ENCODE assay signal across 26 mouse cellular contexts in genomic region chr6:95511689-95512088, GRCm38 (mm10).
DNase-seq lines count a peak whose midpoint lies in the region; ATAC-seq and TF ChIP-seq lines count a peak whose summit lies in the region.
"Had no signal": no experiment of that assay in that cellular context is flagged by ENCODE, and none has a peak within 500 bp of the region (broad histone marks: within the 10 kb centered on the region; RNA-seq: fewer than 3 reads in every experiment).

No protein-coding gene starts in this region.

- H3K9me3 ChIP-seq in liver, postnatal 0 days (ENCODE audit: low read length), result no peaks in the 10 kb centered on the region
- no peaks in the 10 kb centered on the region for H3K9me3 ChIP-seq in liver, embryonic 12.5 days (replicated peaks)
- no peaks in the 10 kb centered on the region for H3K9me3 ChIP-seq in midbrain, embryonic 11.5 days (ENCODE audit: control insufficient read depth, low read length)
- no peaks in the 10 kb centered on the region; the same call in 1 of the 2 replicates for H3K9me3 ChIP-seq in midbrain, embryonic 10.5 days (replicated peaks)
- H3K9me3 ChIP-seq in intestine, embryonic 15.5 days, result no peaks in the 10 kb centered on the region
- peaks cover 6% of the 10 kb centered on the region; the same call in 1 of the 2 replicates for H3K9me3 ChIP-seq in forebrain, embryonic 15.5 days
- H3K9me3 ChIP-seq: embryonic facial prominence, embryonic 15.5 days; forebrain, embryonic 13.5 days; G1E had no signal

- no peak for TF ChIP-seq CTCF in liver, postnatal 0 days (IDR thresholded peaks at IDR 0.05; ENCODE audit: low read depth)

- no peaks in the 10 kb centered on the region for H3K27me3 ChIP-seq in liver, postnatal 0 days (ENCODE audit: insufficient read depth, low read length)
- H3K27me3 ChIP-seq in liver, embryonic 12.5 days (replicated peaks), result no peaks in the 10 kb centered on the region
- H3K27me3 ChIP-seq in midbrain, embryonic 11.5 days (ENCODE audit: control insufficient read depth, insufficient read depth, low read length), result no peaks in the 10 kb centered on the region
- no peaks in the 10 kb centered on the region for H3K27me3 ChIP-seq in midbrain, embryonic 10.5 days (ENCODE audit: low read depth, poor library complexity, severe bottlenecking)
- H3K27me3 ChIP-seq in intestine, embryonic 15.5 days (replicated peaks), result no peaks in the 10 kb centered on the region
- no peaks in the 10 kb centered on the region for H3K27me3 ChIP-seq in forebrain, embryonic 15.5 days
- H3K27me3 ChIP-seq: CH12.LX; embryonic facial prominence, embryonic 13.5 days; embryonic facial prominence, embryonic 15.5 days; forebrain, embryonic 13.5 days had no signal

- peak; percentile 72; the same call in 1 of the 2 replicates for ATAC-seq in liver, postnatal 0 days
- ATAC-seq in liver, embryonic 12.5 days, result no peak
- ATAC-seq in midbrain, embryonic 11.5 days (ENCODE audit: low FRiP score), result no peak
- no peak for ATAC-seq in intestine, embryonic 15.5 days
- ATAC-seq in forebrain, embryonic 15.5 days (replicated peaks), result no peak
- ATAC-seq: CD4-positive, CD25-positive, alpha-beta regulatory T cell, adult 4 months; forebrain, embryonic 13.5 days; forebrain, embryonic 16.5 days had no signal

- no peak overlapping the region for H3K27ac ChIP-seq in liver, postnatal 0 days (ENCODE audit: low read depth)
- no peak overlapping the region for H3K27ac ChIP-seq in liver, embryonic 12.5 days
- no peak overlapping the region for H3K27ac ChIP-seq in midbrain, embryonic 11.5 days (ENCODE audit: low read depth, low read length)
- H3K27ac ChIP-seq in midbrain, embryonic 10.5 days (replicated peaks), result no peak overlapping the region
- H3K27ac ChIP-seq in intestine, embryonic 15.5 days, result no peak overlapping the region
- no peak overlapping the region for H3K27ac ChIP-seq in forebrain, embryonic 15.5 days (replicated peaks)
- H3K27ac ChIP-seq: embryonic facial prominence, embryonic 13.5 days; embryonic facial prominence, embryonic 15.5 days; forebrain, embryonic 13.5 days had no signal

- no peak for TF ChIP-seq EP300 in liver, postnatal 0 days (IDR thresholded peaks at IDR 0.05; ENCODE audit: low read depth)

- no peak overlapping the region for H3K9ac ChIP-seq in liver, postnatal 0 days (replicated peaks)
- H3K9ac ChIP-seq in liver, embryonic 12.5 days, result no peak overlapping the region
- no peak overlapping the region for H3K9ac ChIP-seq in midbrain, embryonic 11.5 days (ENCODE audit: low read length)
- no peak overlapping the region for H3K9ac ChIP-seq in intestine, embryonic 15.5 days
- H3K9ac ChIP-seq in forebrain, embryonic 15.5 days (replicated peaks), result no peak overlapping the region
- H3K9ac ChIP-seq: embryonic facial prominence, embryonic 13.5 days; embryonic facial prominence, embryonic 15.5 days; forebrain, embryonic 13.5 days had no signal

- no peak overlapping the region for H3K4me3 ChIP-seq in liver, postnatal 0 days (ENCODE audit: low read depth, low read length)
- no peak overlapping the region for H3K4me3 ChIP-seq in liver, embryonic 12.5 days
- no peak overlapping the region for H3K4me3 ChIP-seq in midbrain, embryonic 11.5 days (ENCODE audit: low read depth, low read length)
- no peak overlapping the region for H3K4me3 ChIP-seq in midbrain, embryonic 10.5 days
- no peak overlapping the region for H3K4me3 ChIP-seq in intestine, embryonic 15.5 days (replicated peaks)
- no peak overlapping the region for H3K4me3 ChIP-seq in forebrain, embryonic 15.5 days
- H3K4me3 ChIP-seq: embryonic facial prominence, embryonic 13.5 days; embryonic facial prominence, embryonic 15.5 days; erythroblast, embryonic 14.5 days; forebrain, embryonic 13.5 days had no signal

- H3K4me2 ChIP-seq in liver, postnatal 0 days (ENCODE audit: low read depth, low read length), result no peak overlapping the region
- H3K4me2 ChIP-seq in liver, embryonic 12.5 days, result no peak overlapping the region
- no peak overlapping the region for H3K4me2 ChIP-seq in midbrain, embryonic 11.5 days
- H3K4me2 ChIP-seq in intestine, embryonic 15.5 days (replicated peaks), result no peak overlapping the region
- H3K4me2 ChIP-seq in forebrain, embryonic 15.5 days (replicated peaks), result no peak overlapping the region
- H3K4me2 ChIP-seq: embryonic facial prominence, embryonic 13.5 days; embryonic facial prominence, embryonic 15.5 days; forebrain, embryonic 13.5 days had no signal

- 77% methylated on average over 1 of the region's 1 CpGs for WGBS in liver, postnatal 0 days (ENCODE audit: insufficient replicate concordance)
- 82% methylated on average over 1 of the region's 1 CpGs for WGBS in liver, embryonic 12.5 days (ENCODE audit: insufficient replicate concordance)
- 95% methylated on average over 1 of the region's 1 CpGs for WGBS in midbrain, embryonic 11.5 days
- 97% methylated on average over 1 of the region's 1 CpGs for WGBS in midbrain, embryonic 10.5 days
- 97% methylated on average over 1 of the region's 1 CpGs for WGBS in intestine, embryonic 15.5 days
- 94% methylated on average over 1 of the region's 1 CpGs for WGBS in forebrain, embryonic 15.5 days

- no peaks in the 10 kb centered on the region for H3K4me1 ChIP-seq in liver, postnatal 0 days (ENCODE audit: insufficient read depth)
- no peaks in the 10 kb centered on the region for H3K4me1 ChIP-seq in liver, embryonic 12.5 days
- H3K4me1 ChIP-seq in midbrain, embryonic 11.5 days (ENCODE audit: control insufficient read depth, insufficient read depth, low read length), result no peaks in the 10 kb centered on the region
- no peaks in the 10 kb centered on the region for H3K4me1 ChIP-seq in midbrain, embryonic 10.5 days
- H3K4me1 ChIP-seq in intestine, embryonic 15.5 days (replicated peaks), result 0 out of 2 replicates have a peak, but pooled peaks cover 2% of the 10 kb centered on the region
- H3K4me1 ChIP-seq in forebrain, embryonic 15.5 days, result no peaks in the 10 kb centered on the region
- H3K4me1 ChIP-seq: embryonic facial prominence, embryonic 15.5 days; forebrain, embryonic 13.5 days had no signal

- H3K36me3 ChIP-seq in liver, postnatal 0 days (replicated peaks; ENCODE audit: insufficient read depth, low read length), result peaks cover 5% of the 10 kb centered on the region; the same call in 1 of the 2 replicates
- H3K36me3 ChIP-seq in liver, embryonic 12.5 days, result 0 out of 2 replicates have a peak, but pooled peaks cover 3% of the 10 kb centered on the region
- no peaks in the 10 kb centered on the region for H3K36me3 ChIP-seq in midbrain, embryonic 11.5 days (ENCODE audit: control insufficient read depth, insufficient read depth, low read length)
- 0 out of 2 replicates have a peak, but pooled peaks cover 3% of the 10 kb centered on the region for H3K36me3 ChIP-seq in midbrain, embryonic 10.5 days
- H3K36me3 ChIP-seq in intestine, embryonic 15.5 days, result no peaks in the 10 kb centered on the region
- no peaks in the 10 kb centered on the region for H3K36me3 ChIP-seq in forebrain, embryonic 15.5 days
- H3K36me3 ChIP-seq: embryonic facial prominence, embryonic 13.5 days; embryonic facial prominence, embryonic 15.5 days had no signal

- peak; percentile 20 for DNase-seq in liver, postnatal 0 days
- peak; percentile 79 for DNase-seq in midbrain, embryonic 11.5 days (ENCODE audit: low spot score, missing footprints)
- DNase-seq in midbrain, embryonic 10.5 days (ENCODE audit: low spot score), result no peak
- peak; percentile 71 for DNase-seq in NIH3T3 (ENCODE audit: low read depth)
- DNase-seq: adrenal gland, adult 2 months; adrenal gland, postnatal 10 days; adrenal gland, postnatal 25 days; B cell, adult 2 months; cerebellum, adult 11 months; cerebellum, adult 18-20 months; cerebellum, adult 8-10 months; cerebellum, adult 9-11 months; cerebellum, postnatal 14 days; cerebellum, postnatal 36 days; embryo, embryonic 11 days had no signal
